Mouse (Mus musculus): Measurements from ENCODE around the gene Smndc1. TPM values are rescaled to one million over a fixed set of nuclear protein-coding genes. Genes with fewer than 3 reads are reported as not detected.
"Not testable (repeated sequence)": the region's sequence is repeated elsewhere in the genome, so short reads cannot be mapped to it uniquely, and the experiment has no call there.

The Smndc1 gene
- polyA plus RNA-seq, 1 experiment from 2014 or later, result 54.4 TPM

- Histone ChIP-seq H3K27me3 (ENCODE audit: control insufficient read depth, insufficient read depth, low read length) (no peaks in the 10 kb centered on the region), H3K9ac (ENCODE audit: low read length) (no peak overlapping the region), H3K9me3 (ENCODE audit: control insufficient read depth, low read length) (no peaks in the 10 kb centered on the region), H3K4me3 (ENCODE audit: low read depth, low read length) (no peak overlapping the region), H3K27ac (ENCODE audit: low read depth, low read length) (no peak overlapping the region), H3K4me1 (ENCODE audit: control insufficient read depth, insufficient read depth, low read length) (no peaks in the 10 kb centered on the region), H3K4me2 (ENCODE audit: low read depth) (no peak overlapping the region), H3K36me3 (ENCODE audit: control insufficient read depth, insufficient read depth, low read length) (no peaks in the 10 kb centered on the region)
- DNase-seq (ENCODE audit: low spot score) (no peak), ATAC-seq (ENCODE audit: insufficient read depth, low FRiP score, low TSS enrichment) (no peak)
- WGBS, result 69% methylated on average over 2 of the region's 2 CpGs
These were observed 15.4 kb upstream of the Smndc1 start for GRCm38 (mm10) chr19:53405810-53406209.

- WGBS, result 71% methylated on average over 18 of the region's 18 CpGs
- Histone ChIP-seq H3K4me2 (ENCODE audit: low read depth) (no peak overlapping the region), H3K4me1 (ENCODE audit: control insufficient read depth, insufficient read depth, low read length) (no peaks in the 10 kb centered on the region), H3K27ac (ENCODE audit: low read depth, low read length) (no peak overlapping the region), H3K4me3 (ENCODE audit: low read depth, low read length) (no peak overlapping the region), H3K9ac (ENCODE audit: low read length) (no peak overlapping the region), H3K36me3 (ENCODE audit: control insufficient read depth, insufficient read depth, low read length) (no peaks in the 10 kb centered on the region), H3K9me3 (ENCODE audit: control insufficient read depth, low read length) (no peaks in the 10 kb centered on the region), H3K27me3 (ENCODE audit: control insufficient read depth, insufficient read depth, low read length) (no peaks in the 10 kb centered on the region)
- ATAC-seq (ENCODE audit: insufficient read depth, low FRiP score, low TSS enrichment) (no peak), DNase-seq (ENCODE audit: low spot score) (no peak)
These were observed 14.5 kb upstream of the Smndc1 start for GRCm38 (mm10) chr19:53404837-53405356.

GRCm38 (mm10) chr19:53404219-53404836, 13.9 kb upstream of the Smndc1 start:
- Histone ChIP-seq H3K4me3 (ENCODE audit: low read depth, low read length) (no peak overlapping the region), H3K27ac (ENCODE audit: low read depth, low read length) (no peak overlapping the region), H3K9me3 (ENCODE audit: control insufficient read depth, low read length) (no peaks in the 10 kb centered on the region), H3K4me1 (ENCODE audit: control insufficient read depth, insufficient read depth, low read length) (no peaks in the 10 kb centered on the region), H3K4me2 (ENCODE audit: low read depth) (no peak overlapping the region), H3K27me3 (ENCODE audit: control insufficient read depth, insufficient read depth, low read length) (no peaks in the 10 kb centered on the region), H3K36me3 (ENCODE audit: control insufficient read depth, insufficient read depth, low read length) (no peaks in the 10 kb centered on the region), H3K9ac (ENCODE audit: low read length) (no peak overlapping the region)
- WGBS, result 93% methylated on average over 10 of the region's 10 CpGs
- DNase-seq (ENCODE audit: low spot score) (no peak), ATAC-seq (ENCODE audit: insufficient read depth, low FRiP score, low TSS enrichment) (no peak)

- DNase-seq (ENCODE audit: low spot score) (no peak), ATAC-seq (ENCODE audit: insufficient read depth, low FRiP score, low TSS enrichment) (no peak)
- Histone ChIP-seq H3K4me2 (ENCODE audit: low read depth) (no peak overlapping the region), H3K27me3 (ENCODE audit: control insufficient read depth, insufficient read depth, low read length) (no peaks in the 10 kb centered on the region), H3K27ac (ENCODE audit: low read depth, low read length) (no peak overlapping the region), H3K36me3 (ENCODE audit: control insufficient read depth, insufficient read depth, low read length) (no peaks in the 10 kb centered on the region), H3K9me3 (ENCODE audit: control insufficient read depth, low read length) (no peaks in the 10 kb centered on the region), H3K4me3 (ENCODE audit: low read depth, low read length) (no peak overlapping the region), H3K4me1 (ENCODE audit: control insufficient read depth, insufficient read depth, low read length) (no peaks in the 10 kb centered on the region), H3K9ac (ENCODE audit: low read length) (no peak overlapping the region)
- WGBS, result 43% methylated on average over 12 of the region's 12 CpGs
These were observed 12.5 kb upstream of the Smndc1 start for GRCm38 (mm10) chr19:53402741-53403432.

- no peak for ATAC-seq (ENCODE audit: insufficient read depth, low FRiP score, low TSS enrichment)
- no peaks in the 10 kb centered on the region for H3K27me3 ChIP-seq (ENCODE audit: control insufficient read depth, insufficient read depth, low read length)
- H3K4me1 ChIP-seq (ENCODE audit: control insufficient read depth, insufficient read depth, low read length), result no peaks in the 10 kb centered on the region
- H3K36me3 ChIP-seq (ENCODE audit: control insufficient read depth, insufficient read depth, low read length), result no peaks in the 10 kb centered on the region
- 87% methylated on average over 16 of the region's 16 CpGs for WGBS
- DNase-seq (ENCODE audit: low spot score), result no peak
- no peaks in the 10 kb centered on the region for H3K9me3 ChIP-seq (ENCODE audit: control insufficient read depth, low read length)
- H3K4me3 ChIP-seq (ENCODE audit: low read depth, low read length), result no peak overlapping the region
- no peak overlapping the region for H3K4me2 ChIP-seq (ENCODE audit: low read depth)
- no peak overlapping the region for H3K27ac ChIP-seq (ENCODE audit: low read depth, low read length)
- H3K9ac ChIP-seq (ENCODE audit: low read length), result no peak overlapping the region
These were observed 10.1 kb upstream of the Smndc1 start for GRCm38 (mm10) chr19:53400332-53401110.

GRCm38 (mm10) chr19:53399213-53399612, 8.8 kb upstream of the Smndc1 start:
- no peak overlapping the region for H3K9ac ChIP-seq (ENCODE audit: low read length)
- DNase-seq (ENCODE audit: low spot score) (no peak), ATAC-seq (ENCODE audit: insufficient read depth, low FRiP score, low TSS enrichment) (no peak)
- H3K27ac ChIP-seq (ENCODE audit: low read depth, low read length), result no peak overlapping the region
- H3K4me1 ChIP-seq (ENCODE audit: control insufficient read depth, insufficient read depth, low read length), result no peaks in the 10 kb centered on the region
- WGBS, result 86% methylated on average over 4 of the region's 4 CpGs
- H3K9me3 ChIP-seq (ENCODE audit: control insufficient read depth, low read length), result no peaks in the 10 kb centered on the region
- H3K4me2 ChIP-seq (ENCODE audit: low read depth), result no peak overlapping the region
- no peaks in the 10 kb centered on the region for H3K36me3 ChIP-seq (ENCODE audit: control insufficient read depth, insufficient read depth, low read length)
- no peak overlapping the region for H3K4me3 ChIP-seq (ENCODE audit: low read depth, low read length)
- H3K27me3 ChIP-seq (ENCODE audit: control insufficient read depth, insufficient read depth, low read length), result no peaks in the 10 kb centered on the region

GRCm38 (mm10) chr19:53397451-53398233, 7.3 kb upstream of the Smndc1 start:
- no peak overlapping the region for H3K9ac ChIP-seq (ENCODE audit: low read length)
- ATAC-seq (ENCODE audit: insufficient read depth, low FRiP score, low TSS enrichment), result no peak
- WGBS, result 83% methylated on average over 12 of the region's 12 CpGs

GRCm38 (mm10) chr19:53395805-53396204, 5.4 kb upstream of the Smndc1 start:
- not testable (repeated sequence) for H3K36me3 ChIP-seq (ENCODE audit: control insufficient read depth, insufficient read depth, low read length); H3K27ac ChIP-seq (ENCODE audit: low read depth, low read length); H3K4me2 ChIP-seq (ENCODE audit: low read depth); H3K27me3 ChIP-seq (ENCODE audit: control insufficient read depth, insufficient read depth, low read length); DNase-seq (ENCODE audit: low spot score); ATAC-seq (ENCODE audit: insufficient read depth, low FRiP score, low TSS enrichment); H3K4me1 ChIP-seq (ENCODE audit: control insufficient read depth, insufficient read depth, low read length); H3K9me3 ChIP-seq (ENCODE audit: control insufficient read depth, low read length); H3K9ac ChIP-seq (ENCODE audit: low read length); H3K4me3 ChIP-seq (ENCODE audit: low read depth, low read length)
- WGBS, result 46% methylated on average over 5 of the region's 5 CpGs

More at GRCm38 (mm10) chr19:53397451-53398233, 7.3 kb upstream of the Smndc1 start:
- Histone ChIP-seq H3K4me1 (ENCODE audit: control insufficient read depth, insufficient read depth, low read length) (no peaks in the 10 kb centered on the region), H3K4me3 (ENCODE audit: low read depth, low read length) (no peak overlapping the region), H3K27me3 (ENCODE audit: control insufficient read depth, insufficient read depth, low read length) (no peaks in the 10 kb centered on the region), H3K4me2 (ENCODE audit: low read depth) (no peak overlapping the region), H3K9me3 (ENCODE audit: control insufficient read depth, low read length) (no peaks in the 10 kb centered on the region), H3K36me3 (ENCODE audit: control insufficient read depth, insufficient read depth, low read length) (no peaks in the 10 kb centered on the region), H3K27ac (ENCODE audit: low read depth, low read length) (no peak overlapping the region)
- DNase-seq (ENCODE audit: low spot score), result no peak
